Mouse (Mus musculus) liver, embryonic 11.5 days (tissue): ENCODE measurements around the gene Msmp. TPM values are rescaled to one million over a fixed set of nuclear protein-coding genes. Genes with fewer than 3 reads are reported as not detected.
A peak's percentile ranks its signal among the peaks of the same experiment; 100 is the strongest.

ENCODE experiments used
- ATAC-seq: fragments of 200-750 bp; cut with Nextera tagmentation; replicated peaks from 2 replicates; pipeline ENCODE4 v1.8.0; 2017; ENCODE audit warnings: moderate number of reproducible peaks, mild to moderate bottlenecking, moderate TSS enrichment, moderate library complexity; ENCODE audit not compliant: low FRiP score
- DNase-seq: peaks from one replicate; pipeline ENCODE4 v3.0.0-alpha.2; 2017; ENCODE audit warnings: low spot score
- H3K27ac ChIP-seq: fragments of 300-500 bp; sonication (generic); 2 replicates; pipeline ENCODE4 v1.5.1; 2014; ENCODE audit warnings: mild to moderate bottlenecking, low read depth, low read length, control low read depth
- H3K27me3 ChIP-seq: fragments of 300-500 bp; sonication (generic); replicated peaks from 2 replicates; pipeline ENCODE4 v1.6.1; 2014; ENCODE audit warnings: low read length, mixed read lengths; ENCODE audit not compliant: control insufficient read depth, insufficient read depth
- H3K36me3 ChIP-seq: fragments of 300-500 bp; sonication (generic); 2 replicates; pipeline ENCODE4 v1.6.1; 2014; ENCODE audit warnings: mild to moderate bottlenecking, low read length, moderate library complexity, mixed read lengths; ENCODE audit not compliant: control insufficient read depth, insufficient read depth
- H3K4me1 ChIP-seq: fragments of 300-500 bp; sonication (generic); replicated peaks from 2 replicates; pipeline ENCODE4 v1.6.1; 2014; ENCODE audit warnings: low read length, mixed read lengths; ENCODE audit not compliant: control insufficient read depth, insufficient read depth
- H3K4me2 ChIP-seq: fragments of 300-500 bp; sonication (generic); 2 replicates; pipeline ENCODE4 v1.6.1; 2014; ENCODE audit warnings: mild to moderate bottlenecking, control low read depth, moderate library complexity
- H3K4me3 ChIP-seq: fragments of 300-500 bp; sonication (generic); 2 replicates; pipeline ENCODE4 v1.5.1; 2014; ENCODE audit warnings: low read depth, low read length, control low read depth
- H3K9ac ChIP-seq: fragments of 300-500 bp; sonication (generic); 2 replicates; pipeline ENCODE4 v1.6.1; 2014; ENCODE audit warnings: low read depth, low read length, control low read depth
- H3K9me3 ChIP-seq: fragments of 300-500 bp; sonication (generic); 2 replicates; pipeline ENCODE4 v1.6.1; 2016; ENCODE audit warnings: low read length, inconsistent platforms, mixed read lengths; ENCODE audit not compliant: control insufficient read depth
- WGBS: fragments of 180-500 bp; shearing (Covaris S2); extraction: QIAGEN DNeasy Blood & Tissue Kit; methylation state at CpG from one replicate; pipeline ENCODE4 v1.1.7; 2014; 5-methylcytosine and 5-hydroxymethylcytosine counted together
- polyA plus RNA-seq: library from polyadenylated mRNA; unstranded; fragments of >200 nt; fragmentation: Nextera tagmentation; extraction: Ambion mirVana; gene quantifications from 2 replicates; pipeline ENCODE4 v1.2.1, GENCODE M21; 2014

Msmp gene
- polyA plus RNA-seq, 1 experiment from 2014 or later, result 0.75 TPM

- DNase-seq (no peak), ATAC-seq (no peak)
- Histone ChIP-seq H3K4me1 (peaks cover 21% of the 10 kb centered on the region), H3K4me2 (no peak overlapping the region), H3K9me3 (no peaks in the 10 kb centered on the region), H3K27ac (no peak overlapping the region), H3K9ac (no peak overlapping the region), H3K27me3 (no peaks in the 10 kb centered on the region), H3K4me3 (no peak overlapping the region), H3K36me3 (peaks cover 18% of the 10 kb centered on the region)
- 78% methylated on average over 7 of the region's 7 CpGs for WGBS
Measured at GRCm38 (mm10) chr4:43583421-43583820, 873 bp downstream of the Msmp start.

- Histone ChIP-seq H3K27ac (no peak overlapping the region), H3K36me3 (peaks cover 18% of the 10 kb centered on the region), H3K9me3 (no peaks in the 10 kb centered on the region), H3K9ac (no peak overlapping the region), H3K4me3 (no peak overlapping the region), H3K27me3 (no peaks in the 10 kb centered on the region), H3K4me2 (no peak overlapping the region), H3K4me1 (peaks cover 18% of the 10 kb centered on the region)
- 79% methylated on average over 5 of the region's 5 CpGs for WGBS
- DNase-seq (no peak), ATAC-seq (no peak)
Measured at GRCm38 (mm10) chr4:43582241-43582640, 2.1 kb downstream of the Msmp start.

GRCm38 (mm10) chr4:43581381-43581780 lies 2.9 kb downstream of the Msmp start:
- 96% methylated on average over 12 of the region's 12 CpGs for WGBS
- DNase-seq, result no peak
- Histone ChIP-seq H3K27ac (no peak overlapping the region), H3K4me3 (no peak overlapping the region), H3K4me2 (no peak overlapping the region), H3K9me3 (no peaks in the 10 kb centered on the region), H3K9ac (no peak overlapping the region), H3K4me1 (peaks cover 26% of the 10 kb centered on the region), H3K36me3 (peaks cover 18% of the 10 kb centered on the region), H3K27me3 (no peaks in the 10 kb centered on the region)
- no peak for ATAC-seq

- DNase-seq, result no peak
- WGBS, result 94% methylated on average over 5 of the region's 5 CpGs
- Histone ChIP-seq H3K9ac (no peak overlapping the region), H3K27ac (no peak overlapping the region), H3K36me3 (peaks cover 18% of the 10 kb centered on the region), H3K27me3 (no peaks in the 10 kb centered on the region), H3K4me1 (peaks cover 25% of the 10 kb centered on the region), H3K4me3 (no peak overlapping the region), H3K4me2 (no peak overlapping the region), H3K9me3 (no peaks in the 10 kb centered on the region)
- no peak for ATAC-seq
Measured at GRCm38 (mm10) chr4:43580721-43581120, 3.6 kb downstream of the Msmp start.

- Histone ChIP-seq H3K27ac (no peak overlapping the region), H3K9me3 (no peaks in the 10 kb centered on the region), H3K9ac (peak overlapping the region; percentile 84), H3K4me1 (peaks cover 23% of the 10 kb centered on the region), H3K4me2 (peak overlapping the region; percentile 99), H3K27me3 (no peaks in the 10 kb centered on the region), H3K4me3 (peak overlapping the region; percentile 77), H3K36me3 (peaks cover 18% of the 10 kb centered on the region)
- ATAC-seq (no peak), DNase-seq (no peak)
- WGBS, result 72% methylated on average over 6 of the region's 6 CpGs
Measured at GRCm38 (mm10) chr4:43579731-43580130, 4.6 kb downstream of the Msmp start.

GRCm38 (mm10) chr4:43579256-43579655 lies 5.0 kb downstream of the Msmp start:
- Histone ChIP-seq H3K27me3 (no peaks in the 10 kb centered on the region), H3K27ac (peak overlapping the region; percentile 78), H3K9ac (peak overlapping the region; percentile 84), H3K36me3 (peaks cover 17% of the 10 kb centered on the region), H3K9me3 (no peaks in the 10 kb centered on the region), H3K4me3 (peak overlapping the region; percentile 77), H3K4me1 (peaks cover 23% of the 10 kb centered on the region), H3K4me2 (peak overlapping the region; percentile 99)
- ATAC-seq, result no peak
- DNase-seq, result no peak
- 5% methylated on average over 10 of the region's 10 CpGs for WGBS

GRCm38 (mm10) chr4:43578376-43579204 lies 5.7 kb downstream of the Msmp start, which contains the start of the genes Rgp1 and Gba2:
Gene Rgp1 (plus strand): TSS chr4:43578715.
Gene Gba2 (minus strand): TSS chr4:43578873.
- under 1% methylated on average over 76 of the region's 76 CpGs for WGBS
- DNase-seq (peak; percentile 89), ATAC-seq (peak; percentile 99)
- Histone ChIP-seq H3K27me3 (no peaks in the 10 kb centered on the region), H3K4me2 (peak within 1 kb of the TSS; percentile 99), H3K27ac (peak within 1 kb of the TSS; percentile 78), H3K4me3 (peak within 1 kb of the TSS; percentile 77), H3K36me3 (peaks cover 18% of the 10 kb centered on the region), H3K4me1 (peaks cover 23% of the 10 kb centered on the region), H3K9ac (peak within 1 kb of the TSS; percentile 84), H3K9me3 (no peaks in the 10 kb centered on the region)

- no peaks in the 10 kb centered on the region for H3K27me3 ChIP-seq
- peak overlapping the region; percentile 77 for H3K4me3 ChIP-seq
- H3K27ac ChIP-seq, result no peak overlapping the region
- 36% methylated on average over 8 of the region's 8 CpGs for WGBS
- peak overlapping the region; percentile 99 for H3K4me2 ChIP-seq
- H3K9ac ChIP-seq, result peak overlapping the region; percentile 84
- H3K9me3 ChIP-seq, result no peaks in the 10 kb centered on the region
- peaks cover 23% of the 10 kb centered on the region for H3K4me1 ChIP-seq
- DNase-seq (no peak), ATAC-seq (no peak)
- peaks cover 13% of the 10 kb centered on the region for H3K36me3 ChIP-seq
Measured at GRCm38 (mm10) chr4:43577237-43577881, 6.9 kb downstream of the Msmp start.
